Mouse (Mus musculus): Measurements from ENCODE around the gene Pla2g10. TPM values are rescaled to one million over a fixed set of nuclear protein-coding genes. Genes with fewer than 3 reads are reported as not detected.
A peak's percentile ranks its signal among the peaks of the same experiment; 100 is the strongest.
"Not testable (repeated sequence)": the region's sequence is repeated elsewhere in the genome, so short reads cannot be mapped to it uniquely, and the experiment has no call there.

Pla2g10 gene
- polyA plus RNA-seq, 2 experiments = 0.19 TPM; not detected in 1

DNA sequence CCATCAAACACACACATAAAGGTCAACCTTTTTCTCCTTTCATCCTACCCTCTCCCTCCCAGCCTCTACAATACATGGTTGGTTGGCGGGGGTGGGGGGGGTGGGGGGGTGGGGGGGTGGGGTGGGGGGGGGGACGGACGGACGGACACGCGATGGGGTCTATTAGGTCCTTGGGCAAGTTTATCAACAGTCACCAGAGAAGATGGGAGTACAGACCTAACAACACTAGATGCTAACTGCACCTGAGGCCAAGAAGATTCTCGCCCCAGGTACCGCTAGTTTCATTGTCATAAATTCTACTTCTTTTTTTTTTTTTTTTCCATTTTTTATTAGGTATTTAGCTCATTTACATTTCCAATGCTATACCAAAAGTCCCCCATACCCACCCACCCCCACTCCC, 23.2 kb upstream of the Pla2g10 start:
- TF ChIP-seq POLR2A (IDR thresholded peaks at IDR 0.05; ENCODE audit: borderline replicate concordance, extremely low read depth, insufficient read depth, insufficient read length) = no peak
- no peak for ATAC-seq (ENCODE audit: low FRiP score, low read depth)
- H3K4me3 ChIP-seq (replicated peaks; ENCODE audit: low read length) = peak overlapping the region; percentile 58

DNA sequence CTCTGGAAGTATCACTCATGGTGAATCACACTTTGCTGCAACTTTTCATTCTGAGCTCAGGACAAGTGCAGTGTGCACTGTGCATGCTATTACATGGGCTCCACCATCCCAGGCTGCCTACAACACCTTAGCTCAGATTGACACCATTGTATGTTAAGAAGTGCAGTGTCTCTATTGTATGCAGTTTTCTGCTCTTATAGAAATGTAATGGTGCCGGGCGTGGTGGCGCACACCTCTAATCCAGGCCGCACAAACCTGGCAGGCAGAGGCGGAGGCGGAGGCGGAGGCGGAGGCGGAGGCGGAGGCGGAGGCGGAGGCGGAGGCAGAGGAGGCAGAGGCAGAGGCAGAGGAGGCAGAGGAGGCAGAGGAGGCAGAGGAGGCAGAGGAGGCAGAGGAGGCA, 19.8 kb upstream of the Pla2g10 start:
- H3K9ac ChIP-seq (ENCODE audit: low read depth, low read length, severe bottlenecking) = no peak overlapping the region
- H3K27ac ChIP-seq (replicated peaks; ENCODE audit: low read depth, low read length) = no peak overlapping the region
- no peak for DNase-seq (ENCODE audit: low spot score)
- TF ChIP-seq POLR2A (IDR thresholded peaks at IDR 0.05; ENCODE audit: borderline replicate concordance, extremely low read depth, insufficient read depth, insufficient read length) = no peak
- no peak overlapping the region for H3K4me3 ChIP-seq (replicated peaks; ENCODE audit: low read length)
- 91% methylated on average over 13 of the region's 13 CpGs for WGBS
- no peaks in the 10 kb centered on the region for H3K27me3 ChIP-seq (ENCODE audit: control insufficient read depth, insufficient read depth, low read length)
- no peak overlapping the region for H3K4me2 ChIP-seq (replicated peaks; ENCODE audit: low read depth, low read length, severe bottlenecking)
- ATAC-seq (ENCODE audit: low FRiP score, low read depth) = no peak
- no peaks in the 10 kb centered on the region for H3K36me3 ChIP-seq (ENCODE audit: control insufficient read depth, insufficient read depth, low read length)
- H3K9me3 ChIP-seq (ENCODE audit: control insufficient read depth, low read length) = no peaks in the 10 kb centered on the region
- no peaks in the 10 kb centered on the region for H3K4me1 ChIP-seq (ENCODE audit: control insufficient read depth, insufficient read depth, low read length)

More for the DNA sequence above, 23.2 kb upstream of the Pla2g10 start:
- no peak overlapping the region for H3K27ac ChIP-seq (replicated peaks; ENCODE audit: low read depth, low read length)
- WGBS = 79% methylated on average over 8 of the region's 8 CpGs
- H3K36me3 ChIP-seq (ENCODE audit: control insufficient read depth, insufficient read depth, low read length) = no peaks in the 10 kb centered on the region
- H3K4me2 ChIP-seq (replicated peaks; ENCODE audit: low read depth, low read length, severe bottlenecking) = peak overlapping the region; percentile 92
- no peaks in the 10 kb centered on the region for H3K27me3 ChIP-seq (ENCODE audit: control insufficient read depth, insufficient read depth, low read length)
- no peak overlapping the region for H3K9ac ChIP-seq (ENCODE audit: low read depth, low read length, severe bottlenecking)
- no peaks in the 10 kb centered on the region for H3K9me3 ChIP-seq (ENCODE audit: control insufficient read depth, low read length)
- H3K4me1 ChIP-seq (ENCODE audit: control insufficient read depth, insufficient read depth, low read length) = no peaks in the 10 kb centered on the region
- DNase-seq (ENCODE audit: low spot score) = no peak

DNA sequence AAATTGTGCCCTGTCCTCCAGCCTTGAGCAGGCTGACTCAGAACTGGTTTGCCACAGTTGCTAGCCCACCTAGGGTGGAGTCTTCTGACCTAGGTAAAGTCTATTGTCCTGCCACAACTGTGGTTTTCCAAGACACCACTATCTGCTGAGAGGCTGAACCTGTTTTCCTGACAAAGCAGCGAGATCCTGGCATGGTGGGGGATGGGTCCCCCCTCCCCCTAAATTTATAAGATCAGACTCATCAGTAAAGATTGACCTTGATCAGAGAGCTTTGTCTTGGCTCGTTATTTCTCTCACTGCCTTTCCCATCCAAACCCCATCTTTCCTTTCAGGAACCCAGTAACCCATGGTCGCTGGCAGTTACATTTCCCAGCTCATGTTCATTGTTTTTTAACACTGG, 19.2 kb upstream of the Pla2g10 start:
- whole genome bisulfite sequencing = 63% methylated on average over 3 of the region's 3 CpGs
- ATAC-seq (ENCODE audit: low FRiP score, low read depth) (no peak), DNase-seq (ENCODE audit: low spot score) (no peak)
- Histone ChIP-seq H3K27me3 (ENCODE audit: control insufficient read depth, insufficient read depth, low read length) (no peaks in the 10 kb centered on the region), H3K4me1 (ENCODE audit: control insufficient read depth, insufficient read depth, low read length) (no peaks in the 10 kb centered on the region), H3K27ac (replicated peaks; ENCODE audit: low read depth, low read length) (no peak overlapping the region), H3K9me3 (ENCODE audit: control insufficient read depth, low read length) (no peaks in the 10 kb centered on the region), H3K4me2 (replicated peaks; ENCODE audit: low read depth, low read length, severe bottlenecking) (no peak overlapping the region), H3K9ac (ENCODE audit: low read depth, low read length, severe bottlenecking) (no peak overlapping the region), H3K36me3 (ENCODE audit: control insufficient read depth, insufficient read depth, low read length) (no peaks in the 10 kb centered on the region), H3K4me3 (replicated peaks; ENCODE audit: low read length) (no peak overlapping the region)
- no peak for TF ChIP-seq POLR2A (IDR thresholded peaks at IDR 0.05; ENCODE audit: borderline replicate concordance, extremely low read depth, insufficient read depth, insufficient read length)

DNA sequence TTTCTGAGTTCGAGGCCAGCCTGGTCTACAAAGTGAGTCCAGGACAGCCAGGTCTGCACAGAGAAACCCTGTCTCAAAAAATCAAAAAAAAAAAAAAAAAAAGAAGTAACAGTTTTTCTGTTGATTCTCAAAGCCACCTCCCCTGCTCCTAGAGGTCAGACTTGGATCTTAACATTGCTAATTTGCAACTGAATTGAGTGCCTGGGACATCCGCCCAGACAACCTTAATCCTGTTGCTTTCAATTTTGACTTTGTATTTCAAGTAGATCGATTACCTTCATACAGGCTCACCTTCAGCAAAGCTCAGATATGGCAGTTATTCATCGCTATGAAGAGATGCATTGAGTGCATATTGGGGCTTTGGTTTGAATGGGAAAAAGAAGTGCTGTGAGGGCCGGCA, 18.5 kb upstream of the Pla2g10 start:
- H3K27ac ChIP-seq (replicated peaks; ENCODE audit: low read depth, low read length) = no peak overlapping the region
- H3K4me2 ChIP-seq (replicated peaks; ENCODE audit: low read depth, low read length, severe bottlenecking) = no peak overlapping the region
- no peak for TF ChIP-seq POLR2A (IDR thresholded peaks at IDR 0.05; ENCODE audit: borderline replicate concordance, extremely low read depth, insufficient read depth, insufficient read length)
- H3K4me3 ChIP-seq (replicated peaks; ENCODE audit: low read length) = no peak overlapping the region
- no peak for ATAC-seq (ENCODE audit: low FRiP score, low read depth)
- no peaks in the 10 kb centered on the region for H3K27me3 ChIP-seq (ENCODE audit: control insufficient read depth, insufficient read depth, low read length)
- no peaks in the 10 kb centered on the region for H3K36me3 ChIP-seq (ENCODE audit: control insufficient read depth, insufficient read depth, low read length)
- H3K9ac ChIP-seq (ENCODE audit: low read depth, low read length, severe bottlenecking) = no peak overlapping the region
- no peaks in the 10 kb centered on the region for H3K9me3 ChIP-seq (ENCODE audit: control insufficient read depth, low read length)
- H3K4me1 ChIP-seq (ENCODE audit: control insufficient read depth, insufficient read depth, low read length) = no peaks in the 10 kb centered on the region
- WGBS = 63% methylated on average over 5 of the region's 5 CpGs
- no peak for DNase-seq (ENCODE audit: low spot score)

DNA sequence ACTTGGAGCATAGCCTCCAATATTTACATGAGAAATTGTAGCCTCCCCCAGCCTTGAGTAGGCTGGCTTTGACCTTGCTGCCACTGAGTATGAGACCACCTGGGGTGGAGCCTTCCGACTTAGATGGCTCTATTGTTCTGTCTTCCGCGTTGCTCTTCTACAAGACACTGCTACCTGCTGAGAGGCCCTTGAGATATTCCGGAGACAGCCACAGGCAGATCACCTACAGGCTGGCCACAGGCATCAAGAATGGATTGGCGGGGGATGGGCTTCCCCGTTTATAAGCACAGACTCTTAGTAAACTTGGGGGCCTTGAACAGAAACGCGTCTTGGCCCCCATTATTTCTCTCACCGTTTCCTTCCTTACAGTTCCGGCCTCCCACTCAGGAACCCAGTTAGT, 18.0 kb upstream of the Pla2g10 start:
- H3K9me3 ChIP-seq (ENCODE audit: control insufficient read depth, low read length); H3K4me2 ChIP-seq (replicated peaks; ENCODE audit: low read depth, low read length, severe bottlenecking); H3K36me3 ChIP-seq (ENCODE audit: control insufficient read depth, insufficient read depth, low read length); H3K27ac ChIP-seq (replicated peaks; ENCODE audit: low read depth, low read length); H3K9ac ChIP-seq (ENCODE audit: low read depth, low read length, severe bottlenecking); H3K27me3 ChIP-seq (ENCODE audit: control insufficient read depth, insufficient read depth, low read length); ATAC-seq (ENCODE audit: low FRiP score, low read depth); H3K4me1 ChIP-seq (ENCODE audit: control insufficient read depth, insufficient read depth, low read length); DNase-seq (ENCODE audit: low spot score); H3K4me3 ChIP-seq (replicated peaks; ENCODE audit: low read length): not testable (repeated sequence)
- 29% methylated on average over 10 of the region's 10 CpGs for WGBS

DNA sequence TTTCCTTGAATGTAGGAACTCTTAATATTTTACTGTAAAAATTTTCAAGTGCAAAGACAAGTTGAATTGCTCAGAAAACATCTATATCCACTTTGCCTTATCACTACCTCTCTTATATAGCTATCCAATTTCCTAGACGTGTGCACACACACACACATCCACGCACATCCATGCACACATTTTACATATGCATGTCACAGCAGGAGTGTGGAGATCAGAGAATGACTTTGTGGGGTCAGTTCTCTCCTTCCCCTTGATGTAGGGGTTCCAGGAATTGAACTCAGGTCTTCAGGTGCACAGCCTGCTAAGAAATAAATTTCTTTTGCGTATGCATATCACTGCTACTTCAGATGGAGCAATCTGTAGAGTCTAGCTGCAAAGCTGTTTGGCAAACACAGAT, 17.3 kb upstream of the Pla2g10 start:
- ATAC-seq (ENCODE audit: low FRiP score, low read depth) = no peak
- TF ChIP-seq POLR2A (IDR thresholded peaks at IDR 0.05; ENCODE audit: borderline replicate concordance, extremely low read depth, insufficient read depth, insufficient read length) = no peak
- H3K36me3 ChIP-seq (ENCODE audit: control insufficient read depth, insufficient read depth, low read length) = no peaks in the 10 kb centered on the region
- DNase-seq (ENCODE audit: low spot score) = no peak
- 68% methylated on average over 3 of the region's 3 CpGs for WGBS
- H3K4me1 ChIP-seq (ENCODE audit: control insufficient read depth, insufficient read depth, low read length) = no peaks in the 10 kb centered on the region
- no peaks in the 10 kb centered on the region for H3K27me3 ChIP-seq (ENCODE audit: control insufficient read depth, insufficient read depth, low read length)
- H3K27ac ChIP-seq (replicated peaks; ENCODE audit: low read depth, low read length) = no peak overlapping the region
- no peak overlapping the region for H3K9ac ChIP-seq (ENCODE audit: low read depth, low read length, severe bottlenecking)
- no peak overlapping the region for H3K4me3 ChIP-seq (replicated peaks; ENCODE audit: low read length)
- no peaks in the 10 kb centered on the region for H3K9me3 ChIP-seq (ENCODE audit: control insufficient read depth, low read length)
- no peak overlapping the region for H3K4me2 ChIP-seq (replicated peaks; ENCODE audit: low read depth, low read length, severe bottlenecking)

Data from limb, embryonic 14.5 days (tissue).